ENCODE assay signal across 11 mouse cellular contexts in genomic region chr6:49808076-49808475, GRCm38 (mm10). TPM values are rescaled to one million over a fixed set of nuclear protein-coding genes. Genes with fewer than 3 reads are reported as not detected.
DNase-seq lines count a peak whose midpoint lies in the region; ATAC-seq and TF ChIP-seq lines count a peak whose summit lies in the region.
"Had no signal": no experiment of that assay in that cellular context is flagged by ENCODE, and none has a peak within 500 bp of the region (broad histone marks: within the 10 kb centered on the region; RNA-seq: fewer than 3 reads in every experiment).

No protein-coding gene starts in this region.

- peak; percentile 49 for DNase-seq in heart, adult 11 months
- no peak for DNase-seq in heart, postnatal 10 days
- DNase-seq in embryo, embryonic 11 days, result peak; percentile 46
- peak; percentile 29 for DNase-seq in hindbrain, postnatal 0 days (ENCODE audit: low spot score)
- peak; percentile 50 for DNase-seq in midbrain, embryonic 14.5 days
- DNase-seq in urinary bladder, postnatal 36 days (ENCODE audit: low spot score in 2 of 2), result no peak
- no peak for DNase-seq in c-Kit-positive CD71-positive TER-119-positive erythroid progenitor cells, embryonic 14.5 days (ENCODE audit: low spot score)
- DNase-seq in cerebellum, adult 9-10 months, result no peak
- DNase-seq: B cell, adult 2 months had no signal

- no peak for TF ChIP-seq CTCF in hindbrain, postnatal 0 days (IDR thresholded peaks at IDR 0.05; ENCODE audit: low read depth)

- H3K36me3 ChIP-seq in hindbrain, postnatal 0 days (ENCODE audit: insufficient read depth, low read length), result no peaks in the 10 kb centered on the region
- H3K36me3 ChIP-seq in midbrain, embryonic 14.5 days (ENCODE audit: control insufficient read depth, insufficient read depth, low read length), result no peaks in the 10 kb centered on the region

- intact Hi-C loops in heart, postnatal 10 days (cut with DNase I), result no loop called here

- H3K4me3 ChIP-seq in hindbrain, postnatal 0 days (ENCODE audit: low read length), result peak overlapping the region; percentile 2; the same call in 1 of the 2 replicates
- H3K4me3 ChIP-seq in midbrain, embryonic 14.5 days (replicated peaks; ENCODE audit: low read depth, low read length), result peak overlapping the region; percentile 20
- H3K4me3 ChIP-seq: erythroblast, embryonic 14.5 days had no signal

- no peak for ATAC-seq in hindbrain, postnatal 0 days
- no peak for ATAC-seq in midbrain, embryonic 14.5 days (ENCODE audit: low FRiP score, low TSS enrichment)

- no peaks in the 10 kb centered on the region for H3K4me1 ChIP-seq in hindbrain, postnatal 0 days (ENCODE audit: insufficient read depth, low read length)
- 0 out of 2 replicates have a peak, but pooled peaks cover 6% of the 10 kb centered on the region for H3K4me1 ChIP-seq in midbrain, embryonic 14.5 days (ENCODE audit: control insufficient read depth, insufficient read depth, low read length)

- H3K27me3 ChIP-seq in hindbrain, postnatal 0 days (ENCODE audit: insufficient read depth, low read length), result no peaks in the 10 kb centered on the region
- H3K27me3 ChIP-seq in midbrain, embryonic 14.5 days (ENCODE audit: control insufficient read depth, insufficient read depth, low read length), result no peaks in the 10 kb centered on the region

- H3K9me3 ChIP-seq in hindbrain, postnatal 0 days (ENCODE audit: low read length), result no peaks in the 10 kb centered on the region
- H3K9me3 ChIP-seq in midbrain, embryonic 14.5 days (ENCODE audit: control insufficient read depth, low read length), result no peaks in the 10 kb centered on the region

- 0 out of 2 replicates have a peak overlapping the region, but pooled peaks have one; percentile 10 for H3K9ac ChIP-seq in hindbrain, postnatal 0 days (replicated peaks; ENCODE audit: low read length)
- H3K9ac ChIP-seq in midbrain, embryonic 14.5 days (replicated peaks; ENCODE audit: low read length), result no peak overlapping the region

- 25% methylated on average over 13 of the region's 13 CpGs for WGBS in hindbrain, postnatal 0 days
- 17% methylated on average over 13 of the region's 13 CpGs for WGBS in midbrain, embryonic 14.5 days

- no peak overlapping the region for H3K27ac ChIP-seq in hindbrain, postnatal 0 days
- no peak overlapping the region for H3K27ac ChIP-seq in midbrain, embryonic 14.5 days (replicated peaks; ENCODE audit: low read depth, low read length)
- H3K27ac ChIP-seq: macrophage had no signal

- H3K4me2 ChIP-seq in hindbrain, postnatal 0 days (ENCODE audit: low read depth, low read length), result peak overlapping the region; percentile 47
- H3K4me2 ChIP-seq in midbrain, embryonic 14.5 days (ENCODE audit: low read length), result peak overlapping the region; percentile 46

RNA-seq across cellular contexts. Expression of gene Npy, which starts 14.4 kb away (rescaled TPM):
- total RNA-seq in heart, postnatal 10 days (2021), result not detected
- total RNA-seq in hindbrain, postnatal 0 days (2014; rRNA removed), result 74.4 and 117 TPM in 2 replicates
- polyA plus RNA-seq in hindbrain, postnatal 0 days (2015; fragmentation: Nextera tagmentation; extraction: Ambion mirVana), result 110 and 120 TPM in 2 replicates
- 120 and 146 TPM in 2 replicates for polyA plus RNA-seq in midbrain, embryonic 14.5 days (2014; fragmentation: Nextera tagmentation; extraction: Ambion mirVana)

Comparison
In these comparisons a context has a peak if more than half of its experiments do, and no peak if none do; other contexts are left out.
1. DNase-seq: peak in heart, adult 11 months (single experiment), embryo, embryonic 11 days (single experiment), hindbrain, postnatal 0 days (single experiment) and midbrain, embryonic 14.5 days (single experiment); none in heart, postnatal 10 days (0 of 2), urinary bladder, postnatal 36 days (0 of 2), c-Kit-positive CD71-positive TER-119-positive erythroid progenitor cells, embryonic 14.5 days (single experiment) and cerebellum, adult 9-10 months (single experiment).
2. RNA of gene Npy, which starts 14.4 kb away (total RNA-seq): 74.4 to 117 TPM in hindbrain, postnatal 0 days; not detected in heart, postnatal 10 days; every median in the first group is over 10 times any median in the second.